Mouse (Mus musculus) brain, embryonic 14.5 days (tissue): ENCODE data around the gene Nckap5. TPM values are rescaled to one million over a fixed set of nuclear protein-coding genes. Genes with fewer than 3 reads are reported as not detected.
A peak's percentile ranks its signal among the peaks of the same experiment; 100 is the strongest.
"Not testable (repeated sequence)": the region's sequence is repeated elsewhere in the genome, so short reads cannot be mapped to it uniquely, and the experiment has no call there.

ENCODE experiments used
- DNase-seq: peaks from one replicate; pipeline ENCODE4 v3.0.0-alpha.2; 2011; ENCODE audit warnings: low read depth
- CTCF ChIP-seq: fragments of 200-500 bp; IDR thresholded peaks from 2 replicates; pipeline ENCODE4 v1.5.1; 2012; ENCODE audit warnings: inconsistent platforms, mild to moderate bottlenecking, moderate library complexity, borderline replicate concordance; ENCODE audit not compliant: insufficient read depth, insufficient read length; ENCODE audit errors: extremely low read depth
- POLR2A ChIP-seq: fragments of 200-500 bp; IDR thresholded peaks from 2 replicates; pipeline ENCODE4 v1.6.1; 2012; ENCODE audit warnings: mild to moderate bottlenecking, inconsistent platforms, borderline replicate concordance; ENCODE audit not compliant: poor library complexity, insufficient read depth, insufficient read length, severe bottlenecking; ENCODE audit errors: extremely low read depth
- polyA plus RNA-seq: library from polyadenylated mRNA; depleted of rRNA; stranded (reverse); fragments of >200 nt; gene quantifications from 2 replicates; pipeline ENCODE4 v1.2.3, GENCODE M21; 2012

Nckap5 gene
- polyA plus RNA-seq, 1 experiment, result 13.9 TPM

DNA sequence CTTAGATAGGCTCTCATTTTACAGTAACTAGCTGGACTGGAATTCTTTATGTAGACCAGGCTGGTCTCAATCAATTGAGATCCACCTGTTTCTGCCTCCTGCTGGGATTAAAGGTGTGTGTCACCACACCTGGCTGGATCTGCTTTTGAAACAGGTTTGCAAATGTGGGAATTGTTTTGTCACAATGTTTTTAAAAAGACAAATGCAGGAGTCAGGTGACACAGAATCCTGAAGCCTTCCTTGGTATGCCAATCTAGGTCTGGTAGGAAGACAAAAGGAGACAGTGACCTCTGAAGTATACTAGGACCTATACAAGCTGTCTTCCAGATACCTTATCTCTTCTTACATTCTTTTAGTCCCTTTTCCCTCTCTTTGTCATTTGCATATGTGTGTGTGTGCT lies 680.6 kb downstream of the Nckap5 start:
- TF ChIP-seq POLR2A, result no peak
- no peak for TF ChIP-seq CTCF
- DNase-seq, result no peak

DNA sequence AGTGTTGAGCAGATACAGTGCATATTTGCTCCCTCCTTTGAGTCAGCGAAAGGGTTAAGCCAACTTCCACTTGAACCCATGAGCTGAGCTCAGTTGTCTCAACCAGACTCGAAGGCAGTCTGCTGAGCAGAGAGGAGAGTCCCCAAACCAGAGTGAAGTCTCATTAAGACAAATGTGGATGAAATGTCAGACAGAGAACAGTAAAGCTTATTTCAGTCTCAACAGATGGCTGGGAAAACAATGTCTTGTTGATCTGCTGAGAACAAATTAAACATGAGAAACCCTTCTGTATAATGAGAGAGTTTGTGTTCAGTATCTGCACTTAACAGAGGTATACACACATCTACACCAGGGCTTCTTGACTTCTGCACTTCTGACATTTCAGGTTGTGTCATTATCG lies 694.9 kb downstream of the Nckap5 start:
- TF ChIP-seq CTCF, result no peak
- TF ChIP-seq POLR2A, result no peak
- no peak for DNase-seq

DNA sequence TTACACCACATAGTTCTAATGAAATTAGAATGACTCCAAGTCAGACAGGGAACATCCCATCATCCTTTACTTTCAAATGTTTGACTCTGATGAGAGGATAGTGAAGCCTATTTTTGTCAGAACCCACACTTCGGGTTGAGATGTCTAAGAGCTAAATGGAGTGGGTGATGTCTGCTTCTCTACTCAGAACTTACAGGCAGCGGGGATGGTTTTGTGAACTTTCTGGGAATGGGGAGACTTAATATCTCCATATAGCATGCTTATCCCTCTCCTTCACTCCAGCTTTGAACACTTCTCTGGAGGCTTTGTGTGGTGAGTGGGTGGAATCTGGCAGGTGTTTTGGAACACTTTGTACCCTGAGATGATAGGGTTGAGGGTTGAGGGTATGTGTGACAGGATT lies 698.3 kb downstream of the Nckap5 start:
- TF ChIP-seq POLR2A (no peak), CTCF (no peak)
- no peak for DNase-seq

DNA sequence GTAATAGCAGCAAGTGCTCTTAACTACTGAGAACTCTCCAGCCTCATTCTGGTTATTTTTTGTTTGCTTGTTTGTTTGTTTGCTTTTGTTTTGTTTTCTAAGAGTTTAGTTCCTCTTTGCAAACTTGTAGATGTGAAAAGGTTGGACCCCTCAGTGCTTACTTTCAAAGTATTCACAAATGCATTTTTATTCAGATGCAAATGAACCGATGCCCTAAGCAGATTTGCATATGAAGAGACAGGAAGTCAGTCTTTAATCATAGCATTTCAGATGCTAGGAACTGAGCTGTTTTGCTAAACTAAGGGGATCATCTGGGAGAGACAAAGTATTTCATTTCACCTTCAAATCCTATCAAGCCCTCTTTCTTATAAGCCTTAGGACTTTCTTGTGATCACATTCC lies 701.5 kb downstream of the Nckap5 start:
- TF ChIP-seq POLR2A, result no peak
- TF ChIP-seq CTCF, result no peak
- peak; percentile 30 for DNase-seq

DNA sequence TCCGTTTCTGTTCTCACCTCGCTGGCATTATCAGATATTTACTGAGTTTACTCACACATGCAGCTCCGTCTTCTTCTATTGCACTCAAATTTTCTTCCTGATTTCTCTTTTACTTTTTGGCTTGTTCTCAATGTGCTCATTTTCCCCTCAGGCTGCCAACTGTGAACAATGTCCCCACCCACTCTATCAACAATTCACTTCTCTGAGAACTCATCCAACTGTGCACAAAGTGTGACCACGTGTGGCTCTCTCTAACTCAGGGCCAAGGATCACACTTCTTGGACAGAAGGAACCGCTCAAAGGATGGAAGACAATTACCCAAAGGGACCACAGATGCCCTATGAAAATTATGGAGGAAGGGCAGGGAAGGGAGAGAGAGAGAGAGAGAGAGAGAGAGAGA lies 707.5 kb downstream of the Nckap5 start:
- TF ChIP-seq CTCF (no peak), POLR2A (no peak)
- DNase-seq, result peak; percentile 20

DNA sequence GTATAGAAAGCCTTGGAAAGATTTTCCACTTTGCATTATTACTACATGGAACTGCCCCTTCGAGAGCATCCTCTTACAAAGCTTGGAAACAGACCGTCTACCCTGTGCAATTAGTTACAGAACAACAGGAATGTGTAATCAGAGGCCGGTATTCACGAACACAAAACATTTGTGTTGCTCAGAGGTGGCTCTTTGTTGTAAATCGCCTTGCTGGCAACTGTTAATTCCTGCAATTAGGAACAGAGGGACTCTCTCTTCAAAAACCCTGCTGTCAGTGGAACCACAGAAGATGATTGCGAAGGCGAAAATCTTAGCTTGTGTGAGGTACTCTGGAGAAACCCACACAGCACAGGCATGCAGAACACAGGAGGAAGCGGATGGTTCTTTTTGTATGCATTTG lies 710.1 kb downstream of the Nckap5 start:
- no peak for TF ChIP-seq CTCF
- TF ChIP-seq POLR2A, result no peak
- DNase-seq, result peak; percentile 74

DNA sequence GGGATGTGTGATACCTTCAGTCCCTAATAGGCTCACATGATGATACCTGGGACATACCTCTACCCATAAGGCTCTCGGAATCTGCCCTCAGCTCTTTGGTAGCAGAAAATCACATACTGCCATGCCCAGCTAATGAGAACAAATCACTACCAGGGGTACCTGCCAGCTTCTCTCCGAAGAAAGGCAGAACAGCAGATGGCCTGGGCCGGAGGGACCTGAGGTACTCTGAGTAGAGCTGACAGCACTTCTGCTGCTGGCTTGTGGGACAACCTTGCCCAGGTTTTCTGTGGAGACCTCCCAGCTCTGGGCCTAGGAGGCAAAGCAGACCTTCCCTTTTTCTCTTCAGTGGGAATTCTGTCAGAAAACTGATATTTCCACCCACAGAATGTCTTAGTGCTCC lies 714.6 kb downstream of the Nckap5 start:
- TF ChIP-seq CTCF, result no peak
- TF ChIP-seq POLR2A, result no peak
- DNase-seq, result no peak

DNA sequence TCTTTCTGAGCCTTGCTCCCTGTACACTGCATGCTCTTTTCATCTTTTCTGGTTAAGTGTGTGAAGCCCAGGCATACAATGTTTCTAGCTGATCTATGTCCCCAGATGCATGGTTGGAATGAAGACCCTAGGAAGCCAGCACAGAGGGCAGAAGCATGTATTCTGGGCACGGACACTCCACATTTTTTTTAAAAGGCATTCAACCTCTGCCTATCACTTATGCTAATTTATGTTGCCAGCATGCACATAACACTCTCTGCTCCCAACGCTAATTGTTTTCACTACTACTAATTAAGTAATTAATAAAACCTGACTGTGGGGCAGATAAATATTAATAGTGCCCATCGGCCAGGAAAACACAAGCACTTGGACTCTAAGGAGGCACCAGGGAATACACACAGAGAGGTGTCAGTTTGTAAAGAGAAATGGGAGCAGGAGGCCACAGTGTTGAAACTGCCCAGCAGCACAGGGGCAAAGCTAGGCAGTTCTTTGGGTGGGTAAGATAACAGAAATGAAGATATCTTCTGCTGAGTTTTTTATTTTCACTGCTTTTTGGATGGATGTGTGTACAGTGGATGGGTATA lies 724.8 kb downstream of the Nckap5 start:
- TF ChIP-seq POLR2A (no peak), CTCF (no peak)
- DNase-seq, result peak; percentile 31

DNA sequence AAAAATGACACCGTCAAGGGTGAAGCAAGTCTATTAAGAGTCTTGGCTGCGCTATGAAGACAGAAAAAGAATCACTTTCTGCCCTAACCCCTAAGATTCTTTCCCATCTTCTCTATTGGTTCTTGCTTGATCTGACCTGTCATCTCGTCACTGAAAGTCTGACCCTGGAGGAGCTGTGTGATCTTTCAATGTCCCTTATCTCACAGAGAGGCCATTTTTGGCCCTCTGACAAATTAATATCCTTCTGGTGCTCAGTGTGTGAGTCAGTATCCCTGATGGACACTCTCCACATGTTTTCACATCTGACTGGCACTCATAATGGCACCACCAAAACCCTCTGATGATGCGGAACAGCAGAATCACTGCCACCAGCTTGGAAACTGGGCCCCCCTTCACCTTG lies 736.3 kb downstream of the Nckap5 start:
- no peak for TF ChIP-seq CTCF
- TF ChIP-seq POLR2A, result no peak
- DNase-seq, result no peak

DNA sequence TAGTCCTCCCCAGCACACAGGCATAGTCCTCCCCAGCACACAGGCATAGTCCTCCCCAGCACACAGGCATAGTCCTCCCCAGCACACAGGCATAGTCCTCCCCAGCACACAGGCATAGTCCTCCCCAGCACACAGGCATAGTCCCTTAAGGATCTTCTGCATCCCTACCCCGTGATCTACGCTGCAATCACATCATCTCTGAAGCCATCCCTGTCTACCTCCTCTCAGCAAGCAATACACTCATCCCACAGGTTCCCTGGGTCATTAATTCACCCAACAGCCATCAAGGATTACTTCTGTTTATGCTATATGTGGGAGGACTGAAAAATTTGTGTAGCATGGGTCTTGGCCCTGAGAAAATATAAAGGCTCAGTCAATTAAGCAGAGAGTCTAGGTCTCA lies 738.6 kb downstream of the Nckap5 start:
- DNase-seq, result not testable (repeated sequence)

DNA sequence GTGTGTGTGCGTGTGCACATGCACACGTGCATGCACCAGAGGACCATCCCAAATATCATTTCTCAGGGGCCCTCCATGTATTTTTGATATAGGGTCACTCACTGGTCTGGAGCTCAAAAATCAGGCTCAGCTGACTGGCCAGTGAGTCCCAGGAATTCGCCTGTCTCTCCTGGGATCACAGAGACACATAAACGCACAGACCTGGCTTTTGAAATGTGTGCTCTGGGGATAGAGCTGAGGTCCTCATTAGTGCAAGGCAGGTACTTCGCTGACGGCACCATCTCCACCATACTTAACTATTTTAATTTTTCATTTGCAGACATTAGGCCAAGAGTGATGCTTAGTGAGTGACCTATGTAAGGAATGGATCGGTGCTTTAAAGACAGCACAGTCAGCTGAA lies 743.4 kb downstream of the Nckap5 start:
- TF ChIP-seq POLR2A (no peak), CTCF (no peak)
- DNase-seq, result no peak

DNA sequence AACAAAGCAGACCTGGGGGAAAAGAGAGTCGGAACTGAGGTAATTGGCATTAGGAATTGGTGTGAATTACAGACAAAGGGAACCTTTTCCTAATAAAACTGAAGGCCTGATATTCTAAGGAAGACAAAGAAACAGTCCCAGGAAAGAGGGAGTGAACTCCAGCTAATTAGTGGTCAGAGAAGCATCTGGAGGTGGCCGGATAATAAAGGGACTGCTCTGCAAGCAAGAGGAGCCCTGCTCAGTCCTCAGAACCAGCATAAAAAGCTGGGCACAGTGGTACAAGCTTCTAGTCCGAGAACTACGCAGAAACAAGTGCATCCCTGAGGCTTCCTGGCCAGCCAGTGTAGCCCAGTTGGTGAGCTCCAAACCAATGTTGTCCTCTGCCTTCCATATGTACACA lies 754.3 kb downstream of the Nckap5 start:
- DNase-seq, result peak; percentile 68
- TF ChIP-seq CTCF (no peak), POLR2A (no peak)

DNA sequence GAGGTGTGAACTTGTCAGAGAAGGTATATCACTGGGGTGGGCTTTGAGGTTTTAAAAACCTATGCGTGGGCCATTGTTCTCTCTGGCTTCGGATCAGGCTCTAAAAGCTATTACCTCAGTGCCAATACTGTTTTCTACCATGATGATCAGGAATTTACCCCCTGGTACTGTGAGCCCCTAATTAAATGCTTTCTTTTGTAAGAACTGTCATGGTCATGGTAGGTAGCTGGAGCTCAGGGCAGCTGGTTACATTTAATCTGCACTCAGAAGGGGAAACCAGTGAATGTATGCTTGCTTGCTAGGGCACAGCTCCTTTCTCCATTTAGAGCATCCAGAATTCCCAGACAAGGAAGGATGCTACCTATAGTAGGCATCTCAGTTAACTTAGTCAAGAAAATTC lies 759.7 kb downstream of the Nckap5 start:
- peak; percentile 54 for DNase-seq
- TF ChIP-seq CTCF, result no peak
- TF ChIP-seq POLR2A, result no peak

DNA sequence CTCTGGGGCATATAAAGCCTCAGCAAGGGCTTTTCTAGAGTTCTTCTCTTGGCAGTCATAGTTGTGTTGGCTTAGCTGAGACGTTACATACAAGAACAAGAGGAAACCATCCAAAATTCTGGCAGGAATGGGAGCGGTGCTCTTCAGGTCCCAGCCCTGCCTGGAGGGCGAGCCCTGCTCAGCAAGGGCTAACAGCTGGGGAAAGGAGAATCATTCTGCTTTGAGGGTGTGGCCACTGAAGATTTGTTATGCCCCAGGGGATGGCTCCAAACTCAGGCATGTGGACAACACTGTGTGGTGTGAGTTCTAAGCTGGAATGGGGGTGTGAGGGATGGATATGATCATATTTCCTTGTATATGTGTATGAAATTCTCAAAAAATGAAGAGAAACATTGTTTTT lies 779.1 kb downstream of the Nckap5 start:
- TF ChIP-seq CTCF, result no peak
- no peak for TF ChIP-seq POLR2A
- no peak for DNase-seq

DNA sequence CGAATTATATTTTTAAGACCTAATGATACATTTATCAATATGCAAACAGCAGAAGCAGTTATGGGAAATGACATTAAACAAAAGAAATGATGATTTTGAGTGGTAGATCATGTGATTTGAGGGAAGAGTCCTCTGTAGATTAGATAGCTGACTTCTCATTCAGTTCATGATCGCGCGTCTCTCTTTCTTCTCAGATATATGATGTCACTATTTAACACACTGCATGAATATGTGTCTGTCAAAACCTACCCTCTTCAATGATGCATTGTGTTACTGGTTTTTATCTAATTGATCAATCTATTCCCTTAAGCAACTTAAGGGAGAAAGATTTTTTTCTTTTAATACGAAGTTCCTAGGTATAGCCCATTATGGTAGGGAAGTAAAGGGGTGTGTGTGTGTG lies 787.7 kb downstream of the Nckap5 start:
- TF ChIP-seq CTCF (no peak), POLR2A (no peak)
- no peak for DNase-seq
